Mouse (Mus musculus) embryo, embryonic 9.5 days (tissue): ENCODE measurements at regions not wholly inside any gene's neighbourhood (a gene's known extent, or its start where the extent isn't known, plus 50 kb on each side); places are given as distances from the start of the nearest gene placed in this dataset.
A peak's percentile ranks its signal among the peaks of the same experiment; 100 is the strongest.

Source experiments
- DNase-seq: peaks from one replicate; pipeline ENCODE4 v3.0.0-alpha.2; 2017; ENCODE audit errors: extremely low spot score

GRCm38 (mm10) chr4:48725660-48726348 lies 62.5 kb downstream of the Cavin4 start:
- peak; percentile 4 for DNase-seq

- no peak for DNase-seq
Measured at GRCm38 (mm10) chr4:48726349-48726835, 63.1 kb downstream of the Cavin4 start.

GRCm38 (mm10) chr4:48734854-48735564 lies 71.7 kb downstream of the Cavin4 start:
- DNase-seq: no peak

- no peak for DNase-seq
Measured at GRCm38 (mm10) chr4:48746237-48746636, 82.9 kb downstream of the Cavin4 start.

- no peak for DNase-seq
Measured at GRCm38 (mm10) chr4:48749566-48749965, 86.3 kb downstream of the Cavin4 start.

GRCm38 (mm10) chr4:48750087-48750486 lies 86.8 kb downstream of the Cavin4 start:
- DNase-seq: no peak

- no peak for DNase-seq
Measured at GRCm38 (mm10) chr4:48754466-48755171, 91.3 kb downstream of the Cavin4 start.

GRCm38 (mm10) chr4:48760625-48761024 lies 97.3 kb downstream of the Cavin4 start:
- no peak for DNase-seq

- DNase-seq: no peak
Measured at GRCm38 (mm10) chr4:48766458-48766857, 103.1 kb downstream of the Cavin4 start.

- no peak for DNase-seq
Measured at GRCm38 (mm10) chr4:48770403-48770953, 107.2 kb downstream of the Cavin4 start.

- peak; percentile 51 for DNase-seq
Measured at GRCm38 (mm10) chr4:48770954-48771665, 107.8 kb downstream of the Cavin4 start.

GRCm38 (mm10) chr4:48771836-48772235 lies 108.5 kb downstream of the Cavin4 start:
- no peak for DNase-seq

- peak; percentile 69 for DNase-seq
Measured at GRCm38 (mm10) chr4:48779202-48779905, 116.0 kb downstream of the Cavin4 start.

GRCm38 (mm10) chr4:48779955-48780354 lies 116.6 kb downstream of the Cavin4 start:
- no peak for DNase-seq

GRCm38 (mm10) chr4:48781099-48781498 lies 117.8 kb downstream of the Cavin4 start:
- DNase-seq: no peak

GRCm38 (mm10) chr4:48782686-48783085 lies 119.4 kb downstream of the Cavin4 start:
- no peak for DNase-seq

GRCm38 (mm10) chr4:48791096-48791495 lies 127.8 kb downstream of the Cavin4 start:
- no peak for DNase-seq

GRCm38 (mm10) chr4:48803777-48804176 lies 140.5 kb downstream of the Cavin4 start:
- no peak for DNase-seq

GRCm38 (mm10) chr4:48808571-48808970 lies 145.3 kb downstream of the Cavin4 start:
- no peak for DNase-seq

- no peak for DNase-seq
Measured at GRCm38 (mm10) chr4:48833718-48834117, 170.4 kb downstream of the Cavin4 start.

- DNase-seq: peak; percentile 4
Measured at GRCm38 (mm10) chr4:48842777-48843214, 179.5 kb downstream of the Cavin4 start.
